Mouse (Mus musculus): ENCODE measurements at regions not wholly inside any gene's neighbourhood (a gene's known extent, or its start where the extent isn't known, plus 50 kb on each side); places are given as distances from the start of the nearest gene placed in this dataset.
A peak's percentile ranks its signal among the peaks of the same experiment; 100 is the strongest.
"Not testable (repeated sequence)": the region's sequence is repeated elsewhere in the genome, so short reads cannot be mapped to it uniquely, and the experiment has no call there.

DNA sequence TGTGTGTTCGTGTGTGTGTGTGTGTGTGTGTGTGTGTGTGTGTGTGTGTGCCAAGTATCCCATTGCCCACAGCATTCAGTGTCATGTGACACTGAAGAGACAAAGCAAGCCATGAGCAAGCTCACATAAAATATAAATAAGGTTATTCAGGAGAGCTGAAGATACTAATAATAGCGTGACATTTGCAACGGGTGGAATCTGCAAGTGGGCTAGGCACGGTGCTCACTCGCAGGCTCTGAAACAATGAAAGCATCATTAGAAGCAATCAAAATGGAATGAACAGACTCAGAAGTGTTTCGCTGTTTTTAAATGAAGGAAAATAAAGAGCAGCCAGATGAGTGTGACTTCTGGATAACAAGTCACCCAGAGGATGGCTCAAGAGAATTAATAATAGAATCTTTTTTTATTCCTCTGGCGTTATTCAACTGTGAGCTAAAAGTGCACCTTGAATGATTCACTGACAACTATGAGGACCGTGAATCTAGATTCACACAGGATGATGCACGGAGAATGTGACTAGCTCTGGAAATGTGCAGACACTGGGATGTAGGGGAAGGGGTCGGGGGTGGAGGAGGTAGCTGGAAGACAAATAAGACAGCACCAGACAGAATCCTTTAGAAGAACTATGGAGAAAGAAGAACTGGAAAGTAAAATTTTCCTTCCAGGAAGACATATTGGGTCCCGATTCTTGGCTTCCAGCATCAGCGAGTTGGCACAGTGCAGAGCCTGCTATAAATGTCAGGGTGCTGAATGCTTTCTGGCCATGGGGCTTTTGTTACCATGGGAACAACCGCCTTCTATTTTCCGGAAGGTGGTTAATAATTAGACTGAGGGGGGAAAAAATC is 55.3 kb downstream of the Actbl2 start:
- peak; percentile 79 for DNase-seq

DNA sequence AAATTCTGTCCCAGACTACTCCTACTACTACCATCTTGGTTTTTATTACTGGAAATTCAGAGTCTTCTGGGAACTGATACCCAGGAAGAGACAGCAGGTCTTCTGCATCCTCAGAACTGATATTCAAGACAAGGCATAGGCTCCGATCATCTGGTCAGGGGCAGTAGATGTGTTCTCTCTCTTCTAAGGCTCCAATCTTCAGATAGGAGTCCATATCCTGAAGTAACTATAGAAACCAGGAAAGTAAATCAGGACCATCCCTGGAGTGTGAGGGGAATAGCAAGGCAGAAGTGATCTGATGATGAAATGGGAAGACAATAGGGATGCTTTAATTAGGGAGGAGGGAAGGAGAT is 55.9 kb downstream of the Actbl2 start:
- DNase-seq = no peak

GRCm38 (mm10) chr13:111313506-111313905 is 58.7 kb downstream of the Actbl2 start:
- DNase-seq = not testable (repeated sequence)

GRCm38 (mm10) chr13:111317876-111318275 is 63.1 kb downstream of the Actbl2 start:
- DNase-seq = not testable (repeated sequence)

DNA sequence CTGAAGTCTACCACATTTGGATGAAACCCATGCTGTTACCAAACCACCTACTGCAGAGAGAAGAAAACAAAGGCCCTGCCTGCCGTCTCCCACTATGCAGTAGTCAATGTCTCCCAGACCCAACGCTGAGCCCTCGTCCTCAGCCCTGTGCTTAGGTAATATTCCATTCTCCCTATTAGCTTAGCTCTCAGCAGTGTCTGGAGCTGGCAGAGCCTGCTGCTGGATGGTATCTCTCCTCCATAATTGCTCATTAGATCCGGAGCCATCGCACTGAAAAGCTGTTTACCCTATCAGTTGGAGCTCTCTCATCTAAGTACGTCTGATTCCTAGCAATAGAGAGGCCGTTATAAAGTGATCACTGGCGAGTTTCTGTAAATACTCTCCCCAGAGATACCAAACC is 68.4 kb downstream of the Actbl2 start:
- DNase-seq = no peak

GRCm38 (mm10) chr13:111326096-111326665 is 71.4 kb downstream of the Actbl2 start:
- no peak for DNase-seq

DNA sequence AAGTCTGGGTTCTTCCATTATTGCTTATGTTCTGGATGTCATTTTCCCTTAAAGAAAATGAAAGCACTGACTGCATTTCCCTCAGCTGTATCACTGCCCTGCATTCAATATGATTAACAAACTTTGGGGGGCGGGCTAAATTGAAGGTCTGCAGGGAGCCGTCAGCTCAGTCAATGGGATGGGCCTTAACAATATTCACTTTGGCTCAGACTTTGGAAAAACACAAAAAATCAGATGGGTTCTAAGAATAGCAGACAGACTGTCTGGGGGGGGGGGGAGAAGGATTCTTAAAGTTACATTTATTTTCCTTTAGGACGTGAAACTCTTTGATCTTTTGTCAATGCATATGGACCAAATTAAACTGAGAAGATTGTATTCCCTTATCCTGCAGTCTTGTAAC is 78.2 kb downstream of the Actbl2 start:
- no peak for DNase-seq

- no peak for DNase-seq
These were observed 79.0 kb downstream of the Actbl2 start for GRCm38 (mm10) chr13:111333851-111334250.

DNA sequence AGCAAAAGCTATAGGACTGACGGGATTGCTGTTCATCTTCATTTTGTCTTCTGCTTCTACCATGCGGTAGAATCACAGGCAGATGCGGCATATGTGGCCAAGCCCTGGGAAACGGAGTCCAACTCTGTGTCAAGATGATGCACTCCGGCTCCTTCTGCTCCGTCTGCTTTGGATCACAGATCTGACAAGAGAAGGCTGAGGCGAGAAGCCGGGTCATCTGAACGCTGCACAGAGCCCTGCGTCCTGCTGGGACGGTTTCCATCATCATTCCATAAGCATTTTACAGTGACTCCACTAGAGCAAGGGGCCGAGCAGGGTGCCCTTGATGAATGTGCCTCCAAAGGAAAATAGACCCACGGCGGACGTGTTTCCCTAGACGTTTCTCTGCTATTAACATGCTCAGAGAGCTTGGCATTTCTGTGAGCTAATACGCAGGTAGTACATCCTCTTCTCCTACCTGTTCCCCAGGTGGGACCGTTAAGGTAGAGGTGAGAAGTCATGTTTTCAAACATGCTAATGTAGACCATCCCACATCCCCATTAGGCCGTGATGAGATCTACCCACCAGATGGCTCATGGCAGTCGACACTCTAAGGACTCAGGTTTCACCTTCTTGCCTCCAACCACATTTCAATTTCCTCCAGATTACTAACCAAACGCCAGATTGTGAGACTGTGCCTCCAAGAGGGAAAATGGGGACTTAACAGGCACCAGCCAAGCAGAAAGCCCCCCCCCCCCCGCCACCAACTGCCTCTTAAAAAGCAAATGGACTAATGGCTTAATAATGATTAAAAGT is 79.6 kb downstream of the Actbl2 start:
- no peak for DNase-seq

GRCm38 (mm10) chr13:111344981-111345380 is 90.2 kb downstream of the Actbl2 start:
- no peak for DNase-seq

DNA sequence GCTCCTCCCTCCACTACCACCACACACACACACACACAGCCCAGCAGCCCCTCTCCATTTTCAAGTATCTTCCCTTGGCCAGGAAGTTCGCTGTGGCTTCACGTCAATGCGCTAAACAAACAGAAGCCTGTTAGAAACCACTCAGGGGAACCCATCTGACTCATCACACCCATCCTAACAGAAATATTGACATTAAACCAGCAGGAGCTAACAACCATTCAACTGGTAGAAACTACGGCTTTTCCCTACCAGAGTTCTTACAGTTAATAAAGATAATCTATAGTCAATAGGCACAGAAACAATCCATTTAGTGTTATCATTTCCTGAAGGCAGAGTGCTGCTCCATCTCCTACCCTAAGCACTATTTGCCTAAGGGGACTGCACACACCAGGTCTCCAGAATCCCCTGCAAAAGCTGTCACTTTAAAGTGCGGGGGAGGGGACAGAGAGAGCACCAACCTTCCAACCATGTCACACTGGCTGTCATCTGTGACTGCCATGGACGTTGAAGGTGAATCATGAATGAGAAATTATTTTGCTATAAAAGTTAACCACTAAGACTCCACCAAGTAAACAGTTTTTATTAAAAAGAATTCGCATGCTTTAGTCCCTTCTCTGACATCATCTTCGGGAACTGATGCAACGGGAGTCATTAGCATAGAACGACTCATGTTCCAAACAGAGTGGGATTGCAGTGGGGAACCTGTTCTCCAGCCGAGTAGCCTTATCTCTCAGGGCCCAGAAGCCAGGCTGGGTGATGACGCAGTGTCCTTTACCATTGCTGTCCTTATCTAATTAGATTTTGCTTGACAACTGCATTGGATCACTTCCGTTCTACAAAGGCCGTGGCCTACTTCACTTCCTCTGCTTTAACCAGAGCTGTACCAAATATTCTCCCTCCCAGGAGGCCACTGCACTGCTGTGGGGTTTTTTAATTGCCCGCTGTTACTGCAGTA is 91.0 kb downstream of the Actbl2 start:
- DNase-seq = no peak

DNA sequence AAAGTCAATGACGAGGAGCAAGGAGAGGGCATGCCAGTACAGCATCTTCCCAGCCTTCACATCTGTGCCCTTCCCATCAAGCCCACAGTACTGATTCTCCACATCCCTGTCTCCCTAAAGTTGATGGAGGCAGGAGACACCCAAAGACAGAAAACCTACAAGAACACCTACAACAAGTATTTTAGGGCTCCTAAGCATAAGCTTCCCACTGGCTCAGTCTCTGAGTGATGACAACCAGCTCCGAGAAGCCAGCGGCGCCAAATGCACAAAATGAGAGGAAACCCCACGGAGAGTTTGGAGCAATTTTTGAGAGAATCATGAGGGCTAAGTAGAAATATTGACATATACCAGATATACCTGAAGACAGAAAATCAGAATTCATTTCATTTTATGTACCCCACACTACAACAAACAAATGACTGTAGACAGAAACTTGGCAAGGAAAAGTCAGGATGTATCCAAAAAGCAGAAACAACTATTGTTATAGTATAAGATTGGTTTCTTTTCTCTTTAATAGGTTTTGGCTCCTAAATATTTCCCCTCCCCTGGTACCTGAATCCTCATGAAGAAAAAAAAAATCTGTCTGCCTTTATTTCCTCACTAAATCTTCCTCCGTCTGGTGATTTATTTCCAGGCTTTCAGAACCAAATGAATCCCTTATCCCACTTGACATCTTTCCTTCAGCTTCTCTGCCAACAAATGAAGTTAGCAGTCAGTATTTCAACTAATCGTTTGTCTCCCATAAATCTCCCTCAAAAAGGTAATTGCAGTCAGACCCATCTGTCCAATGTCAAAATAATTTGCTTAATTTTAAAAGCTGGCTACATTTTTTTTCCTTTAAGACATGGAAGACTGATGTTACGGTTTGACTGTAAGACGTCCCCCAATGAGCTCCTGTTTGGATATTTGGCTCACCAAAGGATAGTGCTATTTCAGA is 102.0 kb downstream of the Actbl2 start:
- no peak for DNase-seq

DNA sequence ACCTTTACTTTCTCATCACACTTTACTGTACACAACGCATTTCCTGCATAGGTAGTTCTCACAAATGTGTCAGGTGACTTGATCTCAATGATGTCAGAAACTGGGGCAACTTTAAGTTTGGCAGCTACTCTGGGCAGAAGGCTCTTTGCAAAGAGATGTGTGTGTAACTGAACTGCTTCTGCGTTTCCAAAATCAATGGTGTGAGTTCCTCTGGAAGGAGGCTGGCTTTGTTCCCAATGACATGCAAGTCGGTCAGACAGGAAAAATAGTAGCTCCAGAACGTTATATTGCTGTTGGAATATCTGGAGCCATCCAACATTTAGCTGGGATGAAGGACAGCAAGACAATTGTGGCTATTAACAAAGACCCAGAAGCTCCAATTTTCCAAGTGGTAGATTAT is 106.6 kb downstream of the Actbl2 start:
- DNase-seq = no peak

GRCm38 (mm10) chr13:111363176-111363739 is 108.4 kb downstream of the Actbl2 start:
- DNase-seq = no peak

GRCm38 (mm10) chr13:111366871-111367270 is 112.1 kb downstream of the Actbl2 start:
- no peak for DNase-seq

GRCm38 (mm10) chr13:111367620-111368019 is 112.8 kb downstream of the Actbl2 start:
- no peak for DNase-seq

GRCm38 (mm10) chr13:111369916-111370315 is 115.1 kb downstream of the Actbl2 start:
- DNase-seq = no peak

GRCm38 (mm10) chr13:111373281-111373680 is 116.6 kb downstream of the Gpbp1 start:
- DNase-seq = no peak

DNA sequence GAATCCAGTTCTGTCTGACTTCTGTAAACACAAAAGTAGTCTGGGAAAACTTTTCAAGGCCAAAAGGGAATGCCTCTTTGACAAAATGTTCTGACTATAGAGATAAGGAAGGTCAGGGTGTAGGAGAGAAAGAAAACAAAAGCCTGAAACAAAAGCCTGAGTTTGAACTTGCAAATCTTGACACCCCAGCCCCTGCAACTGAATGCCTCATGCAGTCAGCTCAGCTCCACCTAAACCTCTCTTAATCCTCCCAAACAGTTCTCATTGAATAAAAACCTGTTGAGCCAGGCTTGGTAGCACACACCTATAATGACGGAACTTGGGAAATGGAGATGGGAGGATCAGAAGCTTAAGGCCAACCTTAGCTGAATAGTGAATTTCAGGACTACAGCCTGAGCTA is 116.1 kb downstream of the Gpbp1 start:
- no peak for DNase-seq

Measured in layer of hippocampus, adult 9-11 months (tissue).